Mouse (Mus musculus): ENCODE measurements around the gene Mlh3. TPM values are rescaled to one million over a fixed set of nuclear protein-coding genes. Genes with fewer than 3 reads are reported as not detected.

Gene Mlh3
- polyA plus RNA-seq, 1 experiment from 2014 or later = 11.8 TPM

DNA sequence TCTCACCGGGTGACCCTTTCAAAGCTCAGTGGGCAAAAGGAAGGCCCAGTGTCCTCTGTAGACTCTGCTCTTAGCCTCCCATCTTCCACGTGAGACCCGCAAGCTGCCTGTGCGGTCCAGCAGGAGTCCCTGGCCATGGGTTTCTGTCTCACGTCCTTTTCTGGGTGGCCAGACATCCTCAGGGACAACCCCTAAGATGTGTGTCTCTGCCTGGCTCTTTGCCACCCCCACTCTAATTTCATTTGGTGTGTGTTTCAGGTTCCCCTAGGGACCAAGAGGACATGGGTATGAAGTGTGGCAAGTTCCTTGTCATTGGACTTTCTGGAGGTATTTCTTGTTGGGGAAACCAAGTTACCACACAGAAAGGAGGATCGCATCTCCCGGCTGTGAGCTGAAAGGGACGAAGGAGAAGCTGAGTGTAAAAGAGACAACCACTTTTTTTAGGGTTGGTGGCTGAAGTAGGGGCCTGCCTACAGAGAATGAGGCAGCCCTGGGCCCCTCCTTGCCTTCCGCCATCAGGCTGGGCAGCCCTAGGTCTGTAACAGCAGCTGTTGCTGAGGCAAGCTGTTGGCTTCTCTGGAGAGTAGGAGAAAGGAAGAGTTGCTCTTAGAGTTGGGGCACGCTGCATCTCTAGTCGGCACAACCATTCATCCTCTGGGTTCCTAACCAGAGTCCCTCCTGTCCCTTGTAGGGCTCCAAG, 76.3 kb downstream of the Mlh3 start:
- Histone ChIP-seq H3K4me3 (ENCODE audit: low read depth, low read length) (no peak overlapping the region), H3K9ac (replicated peaks; ENCODE audit: low read depth, low read length) (no peak overlapping the region), H3K27me3 (ENCODE audit: control insufficient read depth, insufficient read depth, low read length) (no peaks in the 10 kb centered on the region), H3K27ac (ENCODE audit: low read depth, low read length) (no peak overlapping the region), H3K4me2 (ENCODE audit: low read depth, low read length) (no peak overlapping the region), H3K9me3 (ENCODE audit: control insufficient read depth, low read length) (no peaks in the 10 kb centered on the region), H3K4me1 (ENCODE audit: control insufficient read depth, insufficient read depth, low read length) (0 out of 2 replicates have a peak, but pooled peaks cover 4% of the 10 kb centered on the region), H3K36me3 (ENCODE audit: control insufficient read depth, insufficient read depth, low read length) (no peaks in the 10 kb centered on the region)
- WGBS = 88% methylated on average over 11 of the region's 11 CpGs
- no peak for ATAC-seq (ENCODE audit: low read depth)

DNA sequence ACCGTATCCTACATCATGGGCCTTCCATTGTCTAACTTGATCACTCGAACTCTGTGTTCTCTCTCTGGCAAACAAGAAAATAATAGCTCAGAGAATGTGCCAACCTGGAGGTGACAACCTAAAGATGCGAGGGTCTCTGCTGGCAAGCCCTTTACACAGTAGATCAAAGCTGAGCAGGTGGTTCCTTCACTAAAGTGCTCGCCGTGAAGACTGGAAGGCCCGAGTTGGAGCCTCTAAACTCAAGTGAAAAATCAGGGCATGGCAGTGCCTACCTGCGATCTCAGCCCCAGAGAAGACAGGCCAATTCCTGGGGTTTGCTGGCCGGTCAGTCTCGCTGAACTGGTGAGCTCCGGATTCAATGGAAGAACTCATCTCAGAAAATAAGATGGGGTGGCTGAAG, 77.3 kb downstream of the Mlh3 start:
- Histone ChIP-seq H3K9me3 (ENCODE audit: control insufficient read depth, low read length) (no peaks in the 10 kb centered on the region), H3K27me3 (ENCODE audit: control insufficient read depth, insufficient read depth, low read length) (no peaks in the 10 kb centered on the region), H3K9ac (replicated peaks; ENCODE audit: low read depth, low read length) (no peak overlapping the region), H3K27ac (ENCODE audit: low read depth, low read length) (no peak overlapping the region), H3K4me3 (ENCODE audit: low read depth, low read length) (no peak overlapping the region), H3K4me2 (ENCODE audit: low read depth, low read length) (no peak overlapping the region), H3K36me3 (ENCODE audit: control insufficient read depth, insufficient read depth, low read length) (no peaks in the 10 kb centered on the region), H3K4me1 (ENCODE audit: control insufficient read depth, insufficient read depth, low read length) (0 out of 2 replicates have a peak, but pooled peaks cover 4% of the 10 kb centered on the region)
- 82% methylated on average over 10 of the region's 10 CpGs for WGBS
- ATAC-seq (ENCODE audit: low read depth) = no peak

DNA sequence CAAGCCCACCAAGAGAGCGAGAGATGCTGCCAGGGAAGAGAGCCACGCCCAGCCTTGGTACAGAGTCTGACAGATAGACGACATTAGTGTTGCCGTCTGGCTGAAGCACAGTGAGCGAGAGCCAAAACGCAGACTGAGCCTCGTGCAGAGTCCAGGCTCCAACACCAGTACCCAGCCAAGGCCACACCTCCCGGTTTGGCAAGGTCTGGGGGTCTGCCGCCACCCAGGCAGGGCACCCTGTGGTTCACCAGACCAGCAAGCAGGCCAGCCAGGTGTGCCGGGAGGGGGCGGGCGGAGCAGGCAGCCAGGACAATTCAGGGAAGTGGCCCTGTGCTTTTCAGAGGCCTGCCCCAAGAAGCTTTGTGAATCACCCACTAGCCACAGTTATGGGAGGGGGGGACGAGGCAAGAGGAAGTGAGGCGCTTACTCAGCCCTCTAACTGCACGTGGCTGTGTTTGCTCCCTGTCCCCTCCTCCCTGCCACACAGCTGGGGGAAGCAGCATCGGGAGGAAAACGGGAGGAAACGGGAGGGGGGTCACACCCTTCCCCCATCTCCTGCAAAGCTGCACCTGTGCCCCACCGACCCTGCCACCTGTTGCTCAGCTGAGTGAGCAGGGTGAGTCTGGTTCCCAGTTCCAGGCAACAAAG, 77.8 kb downstream of the Mlh3 start:
- Histone ChIP-seq H3K27me3 (ENCODE audit: control insufficient read depth, insufficient read depth, low read length) (no peaks in the 10 kb centered on the region), H3K4me3 (ENCODE audit: low read depth, low read length) (no peak overlapping the region), H3K36me3 (ENCODE audit: control insufficient read depth, insufficient read depth, low read length) (no peaks in the 10 kb centered on the region), H3K27ac (ENCODE audit: low read depth, low read length) (no peak overlapping the region), H3K4me2 (ENCODE audit: low read depth, low read length) (no peak overlapping the region), H3K4me1 (ENCODE audit: control insufficient read depth, insufficient read depth, low read length) (0 out of 2 replicates have a peak, but pooled peaks cover 4% of the 10 kb centered on the region), H3K9ac (replicated peaks; ENCODE audit: low read depth, low read length) (no peak overlapping the region), H3K9me3 (ENCODE audit: control insufficient read depth, low read length) (no peaks in the 10 kb centered on the region)
- WGBS = 30% methylated on average over 19 of the region's 19 CpGs
- ATAC-seq (ENCODE audit: low read depth) = no peak

DNA sequence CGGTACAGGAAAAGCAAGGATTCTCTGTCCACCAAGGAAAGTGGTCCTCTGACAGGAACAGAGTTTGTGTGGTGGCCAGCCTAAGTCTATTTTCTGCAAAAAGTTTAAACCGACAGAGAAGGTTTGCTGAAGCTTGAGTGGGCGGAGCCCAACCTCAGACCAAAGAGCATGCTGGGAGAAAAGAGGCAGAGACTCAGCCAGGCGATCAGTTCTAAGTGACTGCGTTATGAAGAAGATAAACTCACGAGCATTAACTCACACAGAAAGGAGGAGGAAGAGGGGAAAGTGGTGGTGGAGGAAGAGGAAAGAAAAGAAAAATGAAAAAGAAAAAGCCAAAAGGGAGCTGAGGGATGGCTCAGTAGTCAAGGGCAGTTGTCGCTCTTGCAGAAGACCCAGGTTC, 80.1 kb downstream of the Mlh3 start:
- WGBS = 77% methylated on average over 7 of the region's 7 CpGs
- Histone ChIP-seq H3K4me2 (ENCODE audit: low read depth, low read length) (no peak overlapping the region), H3K27me3 (ENCODE audit: control insufficient read depth, insufficient read depth, low read length) (no peaks in the 10 kb centered on the region), H3K36me3 (ENCODE audit: control insufficient read depth, insufficient read depth, low read length) (no peaks in the 10 kb centered on the region), H3K9me3 (ENCODE audit: control insufficient read depth, low read length) (no peaks in the 10 kb centered on the region), H3K4me3 (ENCODE audit: low read depth, low read length) (no peak overlapping the region), H3K4me1 (ENCODE audit: control insufficient read depth, insufficient read depth, low read length) (0 out of 2 replicates have a peak, but pooled peaks cover 4% of the 10 kb centered on the region), H3K9ac (replicated peaks; ENCODE audit: low read depth, low read length) (no peak overlapping the region), H3K27ac (ENCODE audit: low read depth, low read length) (no peak overlapping the region)
- no peak for ATAC-seq (ENCODE audit: low read depth)

DNA sequence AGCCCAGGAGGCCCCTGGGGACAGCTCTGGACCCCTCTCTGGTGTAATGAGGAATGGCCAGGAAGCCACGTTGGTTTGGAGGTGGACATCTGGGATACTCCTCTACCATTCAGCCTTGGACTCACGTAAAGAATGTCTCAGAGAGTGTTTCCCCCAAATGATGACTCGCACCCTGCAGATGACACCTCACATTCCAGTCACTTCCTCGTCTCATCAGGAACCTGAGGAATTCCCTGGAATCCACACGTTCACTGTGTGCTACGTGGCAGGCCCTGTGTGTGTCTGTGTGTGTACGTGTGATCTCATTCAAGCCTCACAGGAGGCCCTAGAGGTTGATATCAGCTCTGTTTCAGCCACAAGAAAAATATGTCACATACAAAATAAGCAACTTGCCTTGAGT, 84.0 kb downstream of the Mlh3 start:
- no peaks in the 10 kb centered on the region for H3K36me3 ChIP-seq (ENCODE audit: control insufficient read depth, insufficient read depth, low read length)
- no peak overlapping the region for H3K9ac ChIP-seq (replicated peaks; ENCODE audit: low read depth, low read length)
- no peaks in the 10 kb centered on the region for H3K9me3 ChIP-seq (ENCODE audit: control insufficient read depth, low read length)
- no peaks in the 10 kb centered on the region for H3K27me3 ChIP-seq (ENCODE audit: control insufficient read depth, insufficient read depth, low read length)
- H3K4me3 ChIP-seq (ENCODE audit: low read depth, low read length) = no peak overlapping the region
- H3K4me1 ChIP-seq (ENCODE audit: control insufficient read depth, insufficient read depth, low read length) = peaks cover 6% of the 10 kb centered on the region; the same call in 1 of the 2 replicates
- ATAC-seq (ENCODE audit: low read depth) = no peak
- H3K27ac ChIP-seq (ENCODE audit: low read depth, low read length) = no peak overlapping the region
- 78% methylated on average over 7 of the region's 7 CpGs for WGBS
- no peak overlapping the region for H3K4me2 ChIP-seq (ENCODE audit: low read depth, low read length)

DNA sequence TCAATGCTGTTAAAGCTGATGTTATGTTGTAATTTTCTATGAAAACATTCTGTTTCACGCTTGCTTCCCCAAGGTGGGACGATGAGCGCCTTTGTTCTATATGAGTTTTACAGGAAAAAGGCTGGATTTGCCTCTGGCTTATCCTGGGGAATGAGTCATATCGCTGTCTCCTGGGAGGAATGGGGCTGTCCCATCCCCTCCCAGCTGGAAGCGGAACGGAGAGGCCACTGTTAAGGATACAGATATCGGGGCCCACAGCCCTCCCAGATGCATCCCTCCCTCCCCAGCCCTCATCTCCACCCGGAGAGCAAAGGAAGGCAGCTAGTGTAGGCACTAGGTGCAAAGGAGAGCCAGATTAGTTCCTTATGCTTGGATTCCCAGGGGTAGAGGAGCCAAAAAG, 84.6 kb downstream of the Mlh3 start:
- Histone ChIP-seq H3K27ac (ENCODE audit: low read depth, low read length) (no peak overlapping the region), H3K4me1 (ENCODE audit: control insufficient read depth, insufficient read depth, low read length) (peaks cover 6% of the 10 kb centered on the region; the same call in 1 of the 2 replicates), H3K4me2 (ENCODE audit: low read depth, low read length) (no peak overlapping the region), H3K4me3 (ENCODE audit: low read depth, low read length) (no peak overlapping the region), H3K36me3 (ENCODE audit: control insufficient read depth, insufficient read depth, low read length) (no peaks in the 10 kb centered on the region), H3K9me3 (ENCODE audit: control insufficient read depth, low read length) (no peaks in the 10 kb centered on the region), H3K9ac (replicated peaks; ENCODE audit: low read depth, low read length) (no peak overlapping the region), H3K27me3 (ENCODE audit: control insufficient read depth, insufficient read depth, low read length) (no peaks in the 10 kb centered on the region)
- 59% methylated on average over 8 of the region's 8 CpGs for WGBS
- no peak for ATAC-seq (ENCODE audit: low read depth)

Small RNA genes lying within 50 kb of the gene (microRNA-seq; reads per million reads assigned to microRNA genes)
- gene Mir6938 = not detected

Other genes starting within 250 kb of the Mlh3 start
- 1.0 and 1.9 TPM in 2 replicates for gene Prox2, start 159.8 kb downstream of the Mlh3 start, polyA plus RNA-seq (2014; fragmentation: Nextera tagmentation; extraction: Ambion mirVana)
- 103 and 121 TPM in 2 replicates for gene Dlst, start 159.8 kb downstream of the Mlh3 start, polyA plus RNA-seq (2014; fragmentation: Nextera tagmentation; extraction: Ambion mirVana)
- 22.1 and 28.3 TPM in 2 replicates for gene Rps6kl1, start 119.3 kb downstream of the Mlh3 start, polyA plus RNA-seq (2014; fragmentation: Nextera tagmentation; extraction: Ambion mirVana)
- 7.9 and 8.9 TPM in 2 replicates for gene Pgf, start 92.8 kb downstream of the Mlh3 start, polyA plus RNA-seq (2014; fragmentation: Nextera tagmentation; extraction: Ambion mirVana)
- 76.8 and 76.9 TPM in 2 replicates for gene Eif2b2, start 51.1 kb downstream of the Mlh3 start, polyA plus RNA-seq (2014; fragmentation: Nextera tagmentation; extraction: Ambion mirVana)
- gene Acyp1, start 17.8 kb upstream of the Mlh3 start, polyA plus RNA-seq (2014; fragmentation: Nextera tagmentation; extraction: Ambion mirVana) = 55.7 and 61.2 TPM in 2 replicates
- 1.6 and 1.7 TPM in 2 replicates for gene Zc2hc1c, start 18.0 kb upstream of the Mlh3 start, polyA plus RNA-seq (2014; fragmentation: Nextera tagmentation; extraction: Ambion mirVana)
- gene Nek9, start 68.8 kb upstream of the Mlh3 start, polyA plus RNA-seq (2014; fragmentation: Nextera tagmentation; extraction: Ambion mirVana) = 8.9 and 10.0 TPM in 2 replicates
- gene Tmed10, start 104.2 kb upstream of the Mlh3 start, polyA plus RNA-seq (2014; fragmentation: Nextera tagmentation; extraction: Ambion mirVana) = 209 and 238 TPM in 2 replicates
- gene Fos, start 203.3 kb upstream of the Mlh3 start, polyA plus RNA-seq (2014; fragmentation: Nextera tagmentation; extraction: Ambion mirVana) = 2.8 and 4.0 TPM in 2 replicates

All from neural tube, embryonic 14.5 days (tissue).